Mouse (Mus musculus) liver, postnatal 0 days (tissue): ENCODE results near the gene Tmub1.

Experiments
- CTCF ChIP-seq: sonication (generic); IDR thresholded peaks from 2 replicates; pipeline ENCODE4 v1.5.1; 2016; ENCODE audit warnings: antibody characterized with exemption, low read depth
- EP300 ChIP-seq: IDR thresholded peaks from 2 replicates; pipeline ENCODE4 v1.6.1; 2016; ENCODE audit warnings: antibody characterized with exemption, low read depth, mild to moderate bottlenecking

DNA sequence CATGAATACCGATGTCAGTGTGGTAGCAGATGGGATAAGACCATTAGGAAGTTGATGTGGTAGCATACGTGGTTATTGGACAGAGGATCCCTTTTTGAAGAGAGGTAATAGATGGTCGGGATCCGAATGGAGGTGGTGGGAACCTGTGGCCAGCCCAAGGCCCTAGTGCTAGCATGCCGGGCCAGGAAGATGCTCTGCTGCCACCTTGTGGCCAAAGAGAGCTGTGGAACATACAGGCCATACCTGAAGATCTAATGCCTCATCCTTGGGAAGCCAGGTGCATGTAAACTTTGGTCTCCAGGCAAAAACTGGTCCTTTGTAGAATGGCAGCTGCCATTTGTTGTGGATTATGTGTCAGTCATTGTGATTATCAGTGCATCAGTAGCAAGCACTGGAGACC is 22.9 kb upstream of the Tmub1 start:
- TF ChIP-seq CTCF (peak; percentile 98), EP300 (no peak)
